Mouse (Mus musculus) cortical plate, adult 2 months (tissue): ENCODE results near the gene Dgkg. TPM values are rescaled to one million over a fixed set of nuclear protein-coding genes. Genes with fewer than 3 reads are reported as not detected.

Experiments
- H3K27ac ChIP-seq: fragments of 200-500 bp; 2 replicates; pipeline ENCODE4 v1.5.1; 2012; ENCODE audit warnings: low read length, control low read depth, inconsistent platforms; ENCODE audit not compliant: insufficient read depth
- H3K4me1 ChIP-seq: fragments of 200-500 bp; 2 replicates; pipeline ENCODE4 v1.6.1; 2011; ENCODE audit warnings: low read length; ENCODE audit not compliant: control insufficient read depth, insufficient read depth
- H3K4me3 ChIP-seq: fragments of 200-500 bp; 2 replicates; pipeline ENCODE4 v1.5.1; 2011; ENCODE audit warnings: mild to moderate bottlenecking, low read length, control low read depth; ENCODE audit not compliant: insufficient read depth
- CTCF ChIP-seq: fragments of 200-500 bp; IDR thresholded peaks from 2 replicates; pipeline ENCODE4 v1.5.1; 2011; ENCODE audit warnings: mild to moderate bottlenecking, control low read depth, low read length; ENCODE audit not compliant: insufficient read depth; ENCODE audit errors: extremely low read depth
- POLR2A ChIP-seq: fragments of 200-500 bp; IDR thresholded peaks from 2 replicates; pipeline ENCODE4 v1.6.1; 2011; ENCODE audit warnings: mild to moderate bottlenecking, low read length, control low read depth; ENCODE audit not compliant: insufficient read depth; ENCODE audit errors: extremely low read depth
- polyA plus RNA-seq: library from polyadenylated mRNA; depleted of rRNA; stranded (reverse); fragments of >200 nt; gene quantifications from 2 replicates; pipeline ENCODE4 v1.2.3, GENCODE M21; 2012

The Dgkg gene
- polyA plus RNA-seq, 1 experiment, result 14.0 TPM

GRCm38 (mm10) chr16:22505656-22506055, 151.4 kb downstream of the Dgkg start:
- Histone ChIP-seq H3K4me1 (peaks cover 4% of the 10 kb centered on the region; the same call in 1 of the 2 replicates), H3K4me3 (no peak overlapping the region), H3K27ac (no peak overlapping the region)
- no peak for TF ChIP-seq POLR2A
- no peak for TF ChIP-seq CTCF

- H3K4me3 ChIP-seq, result no peak overlapping the region
- H3K4me1 ChIP-seq, result peaks cover 4% of the 10 kb centered on the region; the same call in 1 of the 2 replicates
- no peak overlapping the region for H3K27ac ChIP-seq
- TF ChIP-seq POLR2A (no peak), CTCF (no peak)
Measured at GRCm38 (mm10) chr16:22504851-22505250, 152.2 kb downstream of the Dgkg start.

GRCm38 (mm10) chr16:22504049-22504448, 153.0 kb downstream of the Dgkg start:
- no peak overlapping the region for H3K27ac ChIP-seq
- H3K4me1 ChIP-seq, result peaks cover 4% of the 10 kb centered on the region; the same call in 1 of the 2 replicates
- no peak overlapping the region for H3K4me3 ChIP-seq
- no peak for TF ChIP-seq CTCF
- TF ChIP-seq POLR2A, result no peak

GRCm38 (mm10) chr16:22503467-22503866, 153.6 kb downstream of the Dgkg start:
- Histone ChIP-seq H3K4me1 (peaks cover 4% of the 10 kb centered on the region; the same call in 1 of the 2 replicates), H3K4me3 (no peak overlapping the region), H3K27ac (no peak overlapping the region)
- TF ChIP-seq POLR2A, result no peak
- no peak for TF ChIP-seq CTCF

GRCm38 (mm10) chr16:22501855-22502254, 155.2 kb downstream of the Dgkg start:
- no peak overlapping the region for H3K27ac ChIP-seq
- TF ChIP-seq POLR2A, result no peak
- no peak for TF ChIP-seq CTCF
- H3K4me3 ChIP-seq, result no peak overlapping the region
- peaks cover 4% of the 10 kb centered on the region; the same call in 1 of the 2 replicates for H3K4me1 ChIP-seq

- peaks cover 4% of the 10 kb centered on the region; the same call in 1 of the 2 replicates for H3K4me1 ChIP-seq
- no peak for TF ChIP-seq POLR2A
- TF ChIP-seq CTCF, result no peak
- no peak overlapping the region for H3K27ac ChIP-seq
- H3K4me3 ChIP-seq, result no peak overlapping the region
Measured at GRCm38 (mm10) chr16:22500561-22500960, 156.5 kb downstream of the Dgkg start.

- no peak for TF ChIP-seq POLR2A
- TF ChIP-seq CTCF, result no peak
- peaks cover 4% of the 10 kb centered on the region; the same call in 1 of the 2 replicates for H3K4me1 ChIP-seq
- no peak overlapping the region for H3K4me3 ChIP-seq
- no peak overlapping the region for H3K27ac ChIP-seq
Measured at GRCm38 (mm10) chr16:22499951-22500350, 157.1 kb downstream of the Dgkg start.

- TF ChIP-seq POLR2A (no peak), CTCF (no peak)
- no peak overlapping the region for H3K4me3 ChIP-seq
Measured at GRCm38 (mm10) chr16:22499447-22499846, 157.6 kb downstream of the Dgkg start.

GRCm38 (mm10) chr16:22497976-22498375, 159.0 kb downstream of the Dgkg start:
- no peak overlapping the region for H3K27ac ChIP-seq
- H3K4me1 ChIP-seq, result peaks cover 4% of the 10 kb centered on the region
- no peak overlapping the region for H3K4me3 ChIP-seq
- TF ChIP-seq POLR2A (no peak), CTCF (no peak)

More at GRCm38 (mm10) chr16:22499447-22499846, 157.6 kb downstream of the Dgkg start:
- no peak overlapping the region for H3K27ac ChIP-seq
- peaks cover 2% of the 10 kb centered on the region; the same call in 1 of the 2 replicates for H3K4me1 ChIP-seq

GRCm38 (mm10) chr16:22495259-22495658, 161.8 kb downstream of the Dgkg start:
- no peak for TF ChIP-seq POLR2A
- TF ChIP-seq CTCF, result no peak
- Histone ChIP-seq H3K4me3 (no peak overlapping the region), H3K27ac (no peak overlapping the region), H3K4me1 (peaks cover 6% of the 10 kb centered on the region)
